Mouse (Mus musculus) intestine, embryonic 16.5 days (tissue): ENCODE data around the gene Xrcc6. TPM values are rescaled to one million over a fixed set of nuclear protein-coding genes. Genes with fewer than 3 reads are reported as not detected.
"Not testable (repeated sequence)": the region's sequence is repeated elsewhere in the genome, so short reads cannot be mapped to it uniquely, and the experiment has no call there.

Source experiments
- ATAC-seq: fragments of 200-750 bp; cut with Nextera tagmentation; 2 replicates; pipeline ENCODE4 v1.8.0; 2017; ENCODE audit warnings: moderate TSS enrichment, moderate library complexity
- H3K27ac ChIP-seq: fragments of 300-500 bp; sonication (generic); 2 replicates; pipeline ENCODE4 v1.5.1; 2014; ENCODE audit warnings: mild to moderate bottlenecking, low read length
- H3K27me3 ChIP-seq: fragments of 300-500 bp; sonication (generic); replicated peaks from 2 replicates; pipeline ENCODE4 v1.6.1; 2014; ENCODE audit warnings: low read length, control low read depth, mixed read lengths; ENCODE audit not compliant: control insufficient read depth, insufficient read depth
- H3K36me3 ChIP-seq: fragments of 300-500 bp; sonication (generic); 2 replicates; pipeline ENCODE4 v1.6.1; 2014; ENCODE audit warnings: low read length, control low read depth; ENCODE audit not compliant: control insufficient read depth, insufficient read depth
- H3K4me1 ChIP-seq: fragments of 300-500 bp; sonication (generic); 2 replicates; pipeline ENCODE4 v1.6.1; 2014; ENCODE audit warnings: low read length, control low read depth, mixed read lengths; ENCODE audit not compliant: control insufficient read depth, insufficient read depth
- H3K4me2 ChIP-seq: fragments of 300-500 bp; sonication (generic); 2 replicates; pipeline ENCODE4 v1.6.1; 2014; ENCODE audit warnings: low read depth, low read length, control low read depth
- H3K4me3 ChIP-seq: fragments of 300-500 bp; sonication (generic); 2 replicates; pipeline ENCODE4 v1.5.1; 2014; ENCODE audit warnings: mild to moderate bottlenecking, low read length
- H3K9ac ChIP-seq: fragments of 300-500 bp; sonication (generic); 2 replicates; pipeline ENCODE4 v1.6.1; 2014; ENCODE audit warnings: low read depth, low read length
- H3K9me3 ChIP-seq: fragments of 300-500 bp; sonication (generic); 2 replicates; pipeline ENCODE4 v1.6.1; 2016; ENCODE audit warnings: low read length, control low read depth; ENCODE audit not compliant: control insufficient read depth
- WGBS: fragments of 180-500 bp; shearing (Covaris S2); extraction: QIAGEN DNeasy Blood & Tissue Kit; methylation state at CpG from one replicate; pipeline ENCODE4 v1.1.7; 2014; 5-methylcytosine and 5-hydroxymethylcytosine counted together
- polyA plus RNA-seq: library from polyadenylated mRNA; unstranded; fragments of >200 nt; fragmentation: Nextera tagmentation; extraction: Ambion mirVana; gene quantifications from 2 replicates; pipeline ENCODE4 v1.2.1, GENCODE M21; 2015

The Xrcc6 gene
- polyA plus RNA-seq, 1 experiment from 2014 or later, result 78.4 TPM

GRCm38 (mm10) chr15:81960171-81961077, 27.2 kb upstream of the Xrcc6 start, which contains the start of gene Pmm1:
Gene Pmm1 (minus strand): TSS chr15:81960930.
- Histone ChIP-seq H3K4me1 (no peaks in the 10 kb centered on the region), H3K9me3 (no peaks in the 10 kb centered on the region), H3K9ac (peak within 1 kb of the TSS; percentile 77), H3K4me3 (peak within 1 kb of the TSS; percentile 62), H3K4me2 (peak within 1 kb of the TSS; percentile 95), H3K27ac (peak within 1 kb of the TSS; percentile 61), H3K27me3 (no peaks in the 10 kb centered on the region), H3K36me3 (no peaks in the 10 kb centered on the region)
- WGBS, result under 1% methylated on average over 77 of the region's 77 CpGs
- ATAC-seq, result peak; percentile 99

GRCm38 (mm10) chr15:81961078-81961451, 26.6 kb upstream of the Xrcc6 start:
- H3K4me2 ChIP-seq, result peak overlapping the region; percentile 95
- ATAC-seq, result peak; percentile 73
- H3K36me3 ChIP-seq, result no peaks in the 10 kb centered on the region
- no peaks in the 10 kb centered on the region for H3K9me3 ChIP-seq
- WGBS, result under 1% methylated on average over 8 of the region's 8 CpGs
- no peaks in the 10 kb centered on the region for H3K4me1 ChIP-seq
- peak overlapping the region; percentile 34; the same call in 1 of the 2 replicates for H3K27ac ChIP-seq
- H3K9ac ChIP-seq, result peak overlapping the region; percentile 52
- no peaks in the 10 kb centered on the region for H3K27me3 ChIP-seq
- peak overlapping the region; percentile 62 for H3K4me3 ChIP-seq

DNA sequence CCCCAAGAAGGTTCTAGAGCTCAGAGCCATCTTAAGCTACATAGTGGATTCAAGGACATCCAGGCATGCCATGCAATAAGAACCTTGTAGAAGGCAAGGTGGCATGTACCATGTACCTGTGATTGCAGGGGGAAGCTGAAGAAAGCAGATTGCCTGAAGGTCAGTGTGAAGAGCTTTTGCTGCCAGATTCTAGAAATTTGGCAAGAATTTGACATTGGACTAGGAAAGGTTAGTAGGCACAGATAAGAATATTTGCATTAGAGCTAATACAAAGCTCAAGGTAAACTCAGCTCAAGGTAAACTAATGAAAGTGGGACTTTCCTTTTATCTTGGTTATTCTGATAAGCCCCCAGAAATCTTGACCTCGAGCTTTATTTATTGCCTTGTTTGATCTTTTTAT, 23.4 kb upstream of the Xrcc6 start:
- no peak for ATAC-seq
- H3K9me3 ChIP-seq, result no peaks in the 10 kb centered on the region
- no peaks in the 10 kb centered on the region for H3K4me1 ChIP-seq
- no peaks in the 10 kb centered on the region for H3K27me3 ChIP-seq
- H3K4me2 ChIP-seq, result no peak overlapping the region
- no peak overlapping the region for H3K4me3 ChIP-seq
- H3K27ac ChIP-seq, result no peak overlapping the region
- H3K36me3 ChIP-seq, result no peaks in the 10 kb centered on the region
- 33% methylated on average over 1 of the region's 1 CpGs for WGBS
- no peak overlapping the region for H3K9ac ChIP-seq

- Histone ChIP-seq H3K9me3 (no peaks in the 10 kb centered on the region), H3K9ac (no peak overlapping the region), H3K27ac (no peak overlapping the region), H3K36me3 (no peaks in the 10 kb centered on the region), H3K4me1 (no peaks in the 10 kb centered on the region), H3K27me3 (no peaks in the 10 kb centered on the region), H3K4me3 (no peak overlapping the region), H3K4me2 (no peak overlapping the region)
- 63% methylated on average over 4 of the region's 4 CpGs for WGBS
- no peak for ATAC-seq
These were observed 22.6 kb upstream of the Xrcc6 start for GRCm38 (mm10) chr15:81964980-81965545.

GRCm38 (mm10) chr15:81966062-81966829, 21.4 kb upstream of the Xrcc6 start:
- Histone ChIP-seq H3K27ac (no peak overlapping the region), H3K9ac (no peak overlapping the region), H3K36me3 (no peaks in the 10 kb centered on the region), H3K4me3 (no peak overlapping the region), H3K4me1 (no peaks in the 10 kb centered on the region), H3K4me2 (no peak overlapping the region), H3K27me3 (no peaks in the 10 kb centered on the region), H3K9me3 (no peaks in the 10 kb centered on the region)
- no peak for ATAC-seq
- 78% methylated on average over 13 of the region's 14 CpGs for WGBS

DNA sequence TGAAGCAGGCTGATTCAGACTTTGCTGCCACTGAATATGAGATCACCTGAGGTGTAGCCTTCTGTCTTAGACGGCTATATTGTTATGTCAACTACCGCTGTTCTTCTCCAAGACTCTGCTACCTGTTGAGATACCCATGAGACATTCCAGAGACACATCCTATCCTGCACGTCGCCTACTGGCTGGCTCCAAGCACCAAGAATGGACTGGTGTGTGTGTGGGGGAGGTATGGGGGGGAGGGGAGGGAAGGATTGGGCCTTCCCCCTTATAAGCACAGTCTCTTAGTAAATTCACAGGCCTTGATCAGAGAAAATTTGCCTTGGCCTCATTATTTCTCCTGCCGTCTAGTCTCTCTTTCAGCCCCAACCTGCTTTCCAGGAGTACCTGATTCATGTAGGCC, 19.8 kb upstream of the Xrcc6 start:
- WGBS, result 86% methylated on average over 5 of the region's 5 CpGs
- Histone ChIP-seq H3K4me3 (no peak overlapping the region), H3K36me3 (no peaks in the 10 kb centered on the region), H3K9me3 (no peaks in the 10 kb centered on the region), H3K4me2 (no peak overlapping the region), H3K9ac (no peak overlapping the region), H3K4me1 (no peaks in the 10 kb centered on the region), H3K27ac (no peak overlapping the region), H3K27me3 (no peaks in the 10 kb centered on the region)
- ATAC-seq, result no peak

DNA sequence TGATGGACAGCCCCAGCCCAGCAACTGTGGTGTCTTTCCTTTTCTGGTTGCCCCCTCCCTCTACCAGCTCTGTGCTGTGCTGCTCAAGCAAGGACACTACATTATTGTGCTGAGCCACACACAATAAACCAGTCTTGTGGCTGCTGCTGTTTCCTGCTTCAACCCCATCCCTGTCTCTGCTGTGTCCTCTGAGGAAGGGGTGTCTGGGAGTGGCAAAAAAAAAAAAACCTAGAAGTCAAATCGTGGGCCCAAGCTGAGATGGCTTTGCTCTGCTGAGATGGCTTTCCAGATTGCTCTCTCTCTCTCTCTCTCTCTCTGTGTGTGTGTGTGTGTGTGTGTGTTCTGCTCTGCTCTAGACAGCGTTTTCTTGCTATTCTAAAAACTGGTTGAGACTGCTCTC, 19.2 kb upstream of the Xrcc6 start:
- Histone ChIP-seq H3K4me1 (no peaks in the 10 kb centered on the region), H3K9me3 (no peaks in the 10 kb centered on the region), H3K27ac (no peak overlapping the region), H3K36me3 (no peaks in the 10 kb centered on the region), H3K4me3 (no peak overlapping the region), H3K27me3 (no peaks in the 10 kb centered on the region), H3K9ac (no peak overlapping the region), H3K4me2 (no peak overlapping the region)
- no peak for ATAC-seq
- 54% methylated on average over 2 of the region's 2 CpGs for WGBS

GRCm38 (mm10) chr15:81969173-81969572, 18.5 kb upstream of the Xrcc6 start:
- ATAC-seq, result no peak
- no peaks in the 10 kb centered on the region for H3K4me1 ChIP-seq
- H3K4me3 ChIP-seq, result no peak overlapping the region
- no peaks in the 10 kb centered on the region for H3K9me3 ChIP-seq
- H3K9ac ChIP-seq, result no peak overlapping the region
- H3K36me3 ChIP-seq, result no peaks in the 10 kb centered on the region
- H3K4me2 ChIP-seq, result no peak overlapping the region
- 59% methylated on average over 7 of the region's 7 CpGs for WGBS
- no peaks in the 10 kb centered on the region for H3K27me3 ChIP-seq
- H3K27ac ChIP-seq, result no peak overlapping the region

GRCm38 (mm10) chr15:81969635-81970034, 18.0 kb upstream of the Xrcc6 start:
- not testable (repeated sequence) for H3K9ac ChIP-seq, H3K4me3 ChIP-seq, H3K27me3 ChIP-seq, H3K4me1 ChIP-seq, H3K36me3 ChIP-seq, H3K4me2 ChIP-seq, ATAC-seq, H3K9me3 ChIP-seq, H3K27ac ChIP-seq
- WGBS, result 82% methylated on average over 6 of the region's 6 CpGs
